Mouse (Mus musculus): Measurements from ENCODE around the gene Palm.

Palm gene

GRCm38 (mm10) chr10:79824413-79824812 lies 31.0 kb downstream of the Palm start:
- DNase-seq (ENCODE audit: low read depth, low spot score), result no peak

GRCm38 (mm10) chr10:79831583-79831982 lies 38.2 kb downstream of the Palm start:
- DNase-seq (ENCODE audit: low read depth, low spot score), result no peak

- no peak for DNase-seq (ENCODE audit: low read depth, low spot score)
These were observed 38.8 kb downstream of the Palm start for GRCm38 (mm10) chr10:79832026-79832785.

GRCm38 (mm10) chr10:79832786-79833181 lies 39.4 kb downstream of the Palm start:
- no peak for DNase-seq (ENCODE audit: low read depth, low spot score)

GRCm38 (mm10) chr10:79834769-79835398 lies 41.5 kb downstream of the Palm start:
- no peak for DNase-seq (ENCODE audit: low read depth, low spot score)

- DNase-seq (ENCODE audit: low read depth, low spot score), result no peak
These were observed 43.5 kb downstream of the Palm start for GRCm38 (mm10) chr10:79836918-79837317.

GRCm38 (mm10) chr10:79838151-79838550 lies 44.8 kb downstream of the Palm start:
- DNase-seq (ENCODE audit: low read depth, low spot score), result no peak

- DNase-seq (ENCODE audit: low read depth, low spot score), result no peak
These were observed 46.7 kb downstream of the Palm start for GRCm38 (mm10) chr10:79840091-79840490.

GRCm38 (mm10) chr10:79840644-79841551 lies 47.5 kb downstream of the Palm start:
- DNase-seq (ENCODE audit: low read depth, low spot score), result no peak

- DNase-seq (ENCODE audit: low read depth, low spot score), result no peak
These were observed 49.0 kb downstream of the Palm start for GRCm38 (mm10) chr10:79842322-79842721.

GRCm38 (mm10) chr10:79843476-79843875 lies 50.1 kb downstream of the Palm start:
- no peak for DNase-seq (ENCODE audit: low read depth, low spot score)

GRCm38 (mm10) chr10:79846553-79846952 lies 53.2 kb downstream of the Palm start:
- no peak for DNase-seq (ENCODE audit: low read depth, low spot score)

GRCm38 (mm10) chr10:79849941-79850628 lies 56.7 kb downstream of the Palm start:
- DNase-seq (ENCODE audit: low read depth, low spot score), result no peak

- DNase-seq (ENCODE audit: low read depth, low spot score), result no peak
These were observed 58.3 kb downstream of the Palm start for GRCm38 (mm10) chr10:79851653-79852052.

- no peak for DNase-seq (ENCODE audit: low read depth, low spot score)
These were observed 58.9 kb downstream of the Palm start for GRCm38 (mm10) chr10:79852107-79852789.

GRCm38 (mm10) chr10:79852827-79853226 lies 59.5 kb downstream of the Palm start:
- no peak for DNase-seq (ENCODE audit: low read depth, low spot score)

- no peak for DNase-seq (ENCODE audit: low read depth, low spot score)
These were observed 60.0 kb downstream of the Palm start for GRCm38 (mm10) chr10:79853392-79853791.

- DNase-seq (ENCODE audit: low read depth, low spot score), result peak; percentile 100
These were observed 60.8 kb downstream of the Palm start, which contains the start of gene Ptbp1 for GRCm38 (mm10) chr10:79853860-79854795. TSS of gene Ptbp1 (plus strand) at chr10:79854427.

GRCm38 (mm10) chr10:79854801-79855541 lies 61.6 kb downstream of the Palm start:
- DNase-seq (ENCODE audit: low read depth, low spot score), result no peak

Measured in brain, embryonic 18.5 days (tissue).